ENCODE assay signal across 8 mouse cellular contexts in the genomic region with DNA sequence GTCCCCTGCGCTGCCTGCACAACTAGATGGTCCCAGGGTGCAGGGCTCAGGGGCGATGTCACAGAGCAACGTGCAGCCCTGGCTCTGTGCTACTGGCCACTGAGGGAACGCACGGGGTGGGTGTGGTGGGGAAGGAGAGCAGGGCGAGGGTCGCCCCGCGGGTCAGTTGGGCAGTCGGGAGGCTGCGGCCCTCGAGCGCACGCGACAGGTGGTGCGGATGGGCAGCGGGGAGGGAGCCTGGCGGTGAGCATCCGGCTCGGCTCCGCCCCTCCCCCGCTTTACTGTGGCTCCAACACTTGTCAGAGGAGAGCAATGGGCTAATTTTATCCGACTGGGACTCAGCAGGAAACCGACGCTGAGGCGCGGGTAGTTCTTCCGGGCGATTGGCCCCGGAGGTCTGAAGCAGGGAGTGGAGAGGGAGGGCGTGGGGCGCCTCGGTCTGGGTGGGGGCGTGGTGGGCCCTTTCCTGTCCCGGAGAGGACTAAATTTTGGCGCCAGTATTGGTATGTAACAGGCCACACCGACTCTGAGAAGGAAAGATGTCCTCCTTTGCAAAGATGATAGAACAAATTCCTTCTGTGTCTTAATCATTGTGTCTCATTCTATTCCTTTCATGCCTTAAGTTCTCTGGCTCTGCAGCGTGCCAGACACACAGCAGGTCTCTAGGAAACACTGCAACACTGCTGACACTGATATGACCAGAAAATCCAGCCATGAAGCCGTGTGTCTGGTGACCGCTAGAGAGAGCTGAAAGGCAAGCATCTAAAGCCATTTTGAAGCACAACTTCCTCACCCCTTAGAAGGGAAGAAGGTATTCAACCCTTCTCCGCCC.
A peak's percentile ranks its signal among the peaks of the same experiment; 100 is the strongest.
DNase-seq lines count a peak whose midpoint lies in the region; ATAC-seq and TF ChIP-seq lines count a peak whose summit lies in the region.

No protein-coding gene starts in this region.

- peak overlapping the region; percentile 84 for H3K27ac ChIP-seq in hindbrain, embryonic 13.5 days
- no peak overlapping the region for H3K27ac ChIP-seq in lung, postnatal 0 days (ENCODE audit: low read length)

- DNase-seq in WW6 (ENCODE audit: low read depth, low spot score): peak; percentile 7
- peak; percentile 51 for DNase-seq in cerebellum, adult 9-11 months
- DNase-seq in frontal cortex, postnatal 25 days (ENCODE audit: low spot score in 2 of 2): peak; percentile 25 to 43
- DNase-seq in layer of hippocampus, postnatal 14 days (ENCODE audit: low spot score in 2 of 2): peak; percentile 52 to 53
- peak; percentile 78 for DNase-seq in lung, postnatal 0 days (ENCODE audit: low spot score)
- peak; percentile 34 for DNase-seq in retina, postnatal 7 days (ENCODE audit: low read depth, low spot score)
- peak; percentile 43 for DNase-seq in yolk sac, embryonic 10.5 days (ENCODE audit: low spot score)

- H3K4me1 ChIP-seq in hindbrain, embryonic 13.5 days (replicated peaks): peaks cover 11% of the 10 kb centered on the region; the same call in 1 of the 2 replicates
- H3K4me1 ChIP-seq in lung, postnatal 0 days (ENCODE audit: insufficient read depth, low read depth, low read length): no peaks in the 10 kb centered on the region

- peak; percentile 88 for ATAC-seq in hindbrain, embryonic 13.5 days (ENCODE audit: low FRiP score)
- ATAC-seq in lung, postnatal 0 days: peak; percentile 84

- peaks cover 91% of the 10 kb centered on the region for H3K27me3 ChIP-seq in hindbrain, embryonic 13.5 days
- H3K27me3 ChIP-seq in lung, postnatal 0 days (replicated peaks; ENCODE audit: insufficient read depth, low read length): peaks cover 3% of the 10 kb centered on the region; the same call in 1 of the 2 replicates

- H3K9me3 ChIP-seq in hindbrain, embryonic 13.5 days: no peaks in the 10 kb centered on the region; the same call in 1 of the 2 replicates
- no peaks in the 10 kb centered on the region for H3K9me3 ChIP-seq in lung, postnatal 0 days (ENCODE audit: low read length)

- peak overlapping the region; percentile 65 for H3K9ac ChIP-seq in hindbrain, embryonic 13.5 days
- no peak overlapping the region for H3K9ac ChIP-seq in lung, postnatal 0 days (replicated peaks; ENCODE audit: low read depth)

- H3K4me2 ChIP-seq in hindbrain, embryonic 13.5 days: peak overlapping the region; percentile 72
- H3K4me2 ChIP-seq in lung, postnatal 0 days (replicated peaks; ENCODE audit: low read depth, low read length): peak overlapping the region; percentile 69

- peak overlapping the region; percentile 46 for H3K4me3 ChIP-seq in hindbrain, embryonic 13.5 days
- peak overlapping the region; percentile 26 for H3K4me3 ChIP-seq in lung, postnatal 0 days (ENCODE audit: low read depth, low read length)

- TF ChIP-seq CTCF in lung, postnatal 0 days (IDR thresholded peaks at IDR 0.05): peak; percentile 64

- no peak for TF ChIP-seq EP300 in lung, postnatal 0 days (IDR thresholded peaks at IDR 0.05)

- H3K36me3 ChIP-seq in hindbrain, embryonic 13.5 days: no peaks in the 10 kb centered on the region
- H3K36me3 ChIP-seq in lung, postnatal 0 days (ENCODE audit: insufficient read depth, low read length): no peaks in the 10 kb centered on the region

- under 1% methylated on average over 36 of the region's 41 CpGs for WGBS in hindbrain, embryonic 13.5 days
- under 1% methylated on average over 33 of the region's 41 CpGs for WGBS in lung, postnatal 0 days

Comparison
In these comparisons a context has a peak if more than half of its experiments do, and no peak if none do; other contexts are left out.
1. DNase-seq: peak in every context shown above with its lines; median percentile 78 in lung, postnatal 0 days; 52 in layer of hippocampus, postnatal 14 days; 51 in cerebellum, adult 9-11 months; 43 in yolk sac, embryonic 10.5 days; 34 in frontal cortex, postnatal 25 days; 34 in retina, postnatal 7 days; 7 in WW6.